Mouse (Mus musculus) liver, adult 2 months (tissue): ENCODE results near the gene Mrps14.

ENCODE experiments used
- CTCF ChIP-seq: fragments of 200-500 bp; IDR thresholded peaks from 2 replicates; pipeline ENCODE4 v1.5.1; 2011; ENCODE audit warnings: low read depth, low read length, control low read depth
- POLR2A ChIP-seq: fragments of 200-500 bp; IDR thresholded peaks from 2 replicates; pipeline ENCODE4 v1.6.1; 2011; ENCODE audit warnings: low read length, control low read depth; ENCODE audit not compliant: insufficient read depth; ENCODE audit errors: extremely low read depth

DNA sequence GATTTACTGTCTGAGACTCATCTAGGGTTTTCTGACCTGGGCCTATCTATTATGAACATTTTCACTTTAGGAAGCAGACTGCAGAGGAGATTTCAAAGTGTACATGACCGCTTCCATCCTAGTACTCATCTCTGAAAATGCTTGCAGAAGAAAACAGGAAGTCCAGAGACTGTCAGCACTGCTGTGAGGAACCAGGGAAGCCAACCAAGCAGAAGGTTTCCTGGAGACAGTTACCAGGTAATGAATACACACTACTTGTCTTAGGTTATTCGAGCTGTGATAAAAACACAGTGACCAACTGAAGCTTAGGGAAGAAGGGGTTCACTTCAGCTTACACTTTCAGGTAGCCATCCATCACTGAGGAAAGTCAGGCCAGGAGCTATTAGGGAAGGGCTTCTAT, 50.9 kb downstream of the Mrps14 start:
- no peak for TF ChIP-seq POLR2A
- TF ChIP-seq CTCF, result no peak
